In the genomic region with DNA sequence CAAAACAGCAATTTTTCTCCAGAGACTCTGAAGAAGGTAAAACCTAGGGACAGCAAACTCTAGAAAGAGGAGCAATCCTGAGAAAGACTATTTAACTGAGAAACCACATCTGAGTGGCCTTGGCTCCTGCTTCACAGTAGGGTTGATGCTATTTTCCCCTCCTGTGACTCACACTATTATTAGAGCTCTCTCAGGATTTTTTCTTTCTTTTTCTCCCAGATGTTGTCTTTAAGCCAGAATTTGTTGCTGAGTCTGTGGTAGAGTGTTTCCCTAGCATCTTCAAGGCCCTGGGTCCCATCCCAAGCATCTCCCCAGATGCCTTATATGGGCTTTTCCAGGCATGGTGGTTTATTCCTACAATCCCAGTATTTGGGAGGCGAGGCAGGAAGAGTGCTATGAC, we compare ENCODE assay signal across 26 mouse cellular contexts. TPM values are rescaled to one million over a fixed set of nuclear protein-coding genes. Genes with fewer than 3 reads are reported as not detected.
DNase-seq lines count a peak whose midpoint lies in the region; ATAC-seq and TF ChIP-seq lines count a peak whose summit lies in the region.
"Had no signal": no experiment of that assay in that cellular context is flagged by ENCODE, and none has a peak within 500 bp of the region (broad histone marks: within the 10 kb centered on the region; RNA-seq: fewer than 3 reads in every experiment).

No protein-coding gene starts in this region.

- H3K27me3 ChIP-seq in heart, embryonic 15.5 days: no peaks in the 10 kb centered on the region
- no peaks in the 10 kb centered on the region for H3K27me3 ChIP-seq in heart, embryonic 12.5 days (replicated peaks)
- H3K27me3 ChIP-seq in liver, embryonic 14.5 days (ENCODE audit: control insufficient read depth, insufficient read depth, low read length): no peaks in the 10 kb centered on the region
- no peaks in the 10 kb centered on the region for H3K27me3 ChIP-seq in liver, embryonic 11.5 days (replicated peaks; ENCODE audit: control insufficient read depth, insufficient read depth, low read length)
- no peaks in the 10 kb centered on the region for H3K27me3 ChIP-seq in midbrain, embryonic 15.5 days (replicated peaks)
- H3K27me3 ChIP-seq: forebrain, embryonic 15.5 days; hindbrain, embryonic 15.5 days; kidney, embryonic 15.5 days; limb, embryonic 13.5 days; neural tube, embryonic 12.5 days had no signal

- no peak overlapping the region for H3K9ac ChIP-seq in heart, embryonic 15.5 days
- H3K9ac ChIP-seq in heart, embryonic 12.5 days: no peak overlapping the region
- H3K9ac ChIP-seq in liver, embryonic 14.5 days (replicated peaks): peak overlapping the region; percentile 23
- H3K9ac ChIP-seq in liver, embryonic 11.5 days (ENCODE audit: low read depth, low read length): no peak overlapping the region
- no peak overlapping the region for H3K9ac ChIP-seq in midbrain, embryonic 15.5 days
- H3K9ac ChIP-seq: forebrain, embryonic 15.5 days; hindbrain, embryonic 15.5 days; kidney, embryonic 15.5 days; limb, embryonic 13.5 days; neural tube, embryonic 12.5 days had no signal

- TF ChIP-seq CTCF in liver, embryonic 14.5 days (IDR thresholded peaks at IDR 0.05; ENCODE audit: low read depth): no peak

- H3K4me2 ChIP-seq in heart, embryonic 15.5 days: no peak overlapping the region
- H3K4me2 ChIP-seq in heart, embryonic 12.5 days: no peak overlapping the region
- peak overlapping the region; percentile 54; the same call in 1 of the 2 replicates for H3K4me2 ChIP-seq in liver, embryonic 14.5 days (ENCODE audit: low read depth)
- H3K4me2 ChIP-seq in liver, embryonic 11.5 days: no peak overlapping the region
- no peak overlapping the region for H3K4me2 ChIP-seq in midbrain, embryonic 15.5 days
- H3K4me2 ChIP-seq: forebrain, embryonic 15.5 days; hindbrain, embryonic 15.5 days; kidney, embryonic 15.5 days; limb, embryonic 13.5 days; neural tube, embryonic 12.5 days had no signal

- 83% methylated on average over 1 of the region's 1 CpGs for WGBS in heart, embryonic 15.5 days
- 66% methylated on average over 1 of the region's 1 CpGs for WGBS in heart, embryonic 12.5 days
- 78% methylated on average over 1 of the region's 1 CpGs for WGBS in liver, embryonic 14.5 days (ENCODE audit: insufficient replicate concordance)
- 72% methylated on average over 1 of the region's 1 CpGs for WGBS in liver, embryonic 11.5 days
- WGBS in midbrain, embryonic 15.5 days: 53% methylated on average over 1 of the region's 1 CpGs

- H3K9me3 ChIP-seq in heart, embryonic 15.5 days (replicated peaks): no peaks in the 10 kb centered on the region
- no peaks in the 10 kb centered on the region for H3K9me3 ChIP-seq in heart, embryonic 12.5 days (replicated peaks)
- H3K9me3 ChIP-seq in liver, embryonic 14.5 days (ENCODE audit: control insufficient read depth, low read length): no peaks in the 10 kb centered on the region
- no peaks in the 10 kb centered on the region for H3K9me3 ChIP-seq in liver, embryonic 11.5 days (ENCODE audit: control insufficient read depth, low read length)
- no peaks in the 10 kb centered on the region for H3K9me3 ChIP-seq in midbrain, embryonic 15.5 days
- H3K9me3 ChIP-seq: forebrain, embryonic 10.5 days; forebrain, embryonic 15.5 days; hindbrain, embryonic 10.5 days; hindbrain, embryonic 15.5 days; kidney, embryonic 15.5 days; limb, embryonic 13.5 days; midbrain, embryonic 10.5 days; neural tube, embryonic 12.5 days had no signal

- H3K4me3 ChIP-seq in heart, embryonic 15.5 days: no peak overlapping the region
- H3K4me3 ChIP-seq in heart, embryonic 12.5 days: no peak overlapping the region
- no peak overlapping the region for H3K4me3 ChIP-seq in liver, embryonic 14.5 days (ENCODE audit: insufficient read depth in 1 of 2, low read depth in 2 of 2, low read length in 2 of 2)
- no peak overlapping the region for H3K4me3 ChIP-seq in liver, embryonic 11.5 days (ENCODE audit: low read depth, low read length)
- H3K4me3 ChIP-seq in midbrain, embryonic 15.5 days: no peak overlapping the region
- H3K4me3 ChIP-seq: forebrain, embryonic 10.5 days; forebrain, embryonic 15.5 days; heart, adult 2 months; hindbrain, embryonic 10.5 days; hindbrain, embryonic 15.5 days; kidney, embryonic 15.5 days; limb, embryonic 13.5 days; midbrain, embryonic 10.5 days; neural tube, embryonic 12.5 days had no signal

- peaks cover 8% of the 10 kb centered on the region for H3K4me1 ChIP-seq in heart, embryonic 15.5 days (replicated peaks)
- peaks cover 9% of the 10 kb centered on the region for H3K4me1 ChIP-seq in heart, embryonic 12.5 days (replicated peaks)
- peaks cover 15 to 32% of the 10 kb centered on the region in 2 experiments for H3K4me1 ChIP-seq in liver, embryonic 14.5 days (replicated peaks; ENCODE audit: control insufficient read depth in 2 of 2, insufficient read depth in 2 of 2, low read length in 1 of 2)
- 0 out of 2 replicates have a peak, but pooled peaks cover 2% of the 10 kb centered on the region for H3K4me1 ChIP-seq in liver, embryonic 11.5 days (replicated peaks; ENCODE audit: control insufficient read depth, insufficient read depth, low read length)
- H3K4me1 ChIP-seq in midbrain, embryonic 15.5 days: no peaks in the 10 kb centered on the region
- H3K4me1 ChIP-seq: forebrain, embryonic 10.5 days; forebrain, embryonic 15.5 days; hindbrain, embryonic 10.5 days; hindbrain, embryonic 15.5 days; kidney, embryonic 15.5 days; limb, embryonic 13.5 days; midbrain, embryonic 10.5 days; neural tube, embryonic 12.5 days had no signal

- no peaks in the 10 kb centered on the region for H3K36me3 ChIP-seq in heart, embryonic 15.5 days
- H3K36me3 ChIP-seq in heart, embryonic 12.5 days: no peaks in the 10 kb centered on the region
- no peaks in the 10 kb centered on the region for H3K36me3 ChIP-seq in liver, embryonic 14.5 days (replicated peaks; ENCODE audit: control insufficient read depth, insufficient read depth, low read depth)
- H3K36me3 ChIP-seq in liver, embryonic 11.5 days (ENCODE audit: control insufficient read depth, insufficient read depth, low read length): no peaks in the 10 kb centered on the region
- H3K36me3 ChIP-seq in midbrain, embryonic 15.5 days (replicated peaks): no peaks in the 10 kb centered on the region
- H3K36me3 ChIP-seq: forebrain, embryonic 10.5 days; forebrain, embryonic 15.5 days; hindbrain, embryonic 10.5 days; hindbrain, embryonic 15.5 days; kidney, embryonic 15.5 days; limb, embryonic 13.5 days; midbrain, embryonic 10.5 days; neural tube, embryonic 12.5 days had no signal

- no peak for DNase-seq in liver, embryonic 14.5 days (ENCODE audit: low read depth in 3 of 3, low spot score in 3 of 3)
- DNase-seq in liver, embryonic 11.5 days (ENCODE audit: low spot score): no peak
- peak; percentile 19 for DNase-seq in fibroblast of lung, adult 2 months (ENCODE audit: low read depth)
- no peak for DNase-seq in adipocyte (ENCODE audit: low spot score)
- DNase-seq: adrenal gland, adult 8-10 months; cerebellum, adult 9-10 months; cerebellum, postnatal 36 days; gastrocnemius, postnatal 36 days; kidney, adult 18-20 months; thymus, adult 2 months; thymus, postnatal 36 days had no signal

- H3K27ac ChIP-seq in heart, embryonic 15.5 days: peak overlapping the region; percentile 78
- no peak overlapping the region for H3K27ac ChIP-seq in heart, embryonic 12.5 days (ENCODE audit: poor library complexity, severe bottlenecking)
- H3K27ac ChIP-seq in liver, embryonic 14.5 days: peak overlapping the region; percentile 93
- H3K27ac ChIP-seq in liver, embryonic 11.5 days (ENCODE audit: low read depth, low read length): no peak overlapping the region
- no peak overlapping the region for H3K27ac ChIP-seq in midbrain, embryonic 15.5 days
- H3K27ac ChIP-seq: forebrain, embryonic 10.5 days; forebrain, embryonic 15.5 days; hindbrain, embryonic 10.5 days; hindbrain, embryonic 15.5 days; kidney, embryonic 15.5 days; limb, embryonic 13.5 days; midbrain, embryonic 10.5 days; neural tube, embryonic 12.5 days had no signal

- ATAC-seq in heart, embryonic 15.5 days (replicated peaks; ENCODE audit: insufficient number of reproducible peaks, insufficient read depth, low FRiP score, low read depth): no peak
- ATAC-seq in heart, embryonic 12.5 days (ENCODE audit: insufficient number of reproducible peaks, low FRiP score): no peak
- ATAC-seq in liver, embryonic 14.5 days (ENCODE audit: insufficient read depth): no peak
- ATAC-seq in liver, embryonic 11.5 days (replicated peaks; ENCODE audit: low FRiP score): no peak
- no peak for ATAC-seq in midbrain, embryonic 15.5 days (replicated peaks)
- ATAC-seq: activated CD4-positive, CD25-positive, alpha-beta regulatory T cell, adult 4 months; forebrain, embryonic 15.5 days; inflammation-experienced regulatory T-cells, adult 6 months; midbrain, embryonic 16.5 days had no signal

- no peak for TF ChIP-seq EP300 in liver, embryonic 14.5 days (IDR thresholded peaks at IDR 0.05; ENCODE audit: low read depth)

RNA-seq across cellular contexts. Expression of a gene that starts 15.8 kb away (rescaled TPM):
- polyA plus RNA-seq in heart, embryonic 15.5 days (2015; fragmentation: Nextera tagmentation; extraction: Ambion mirVana): 191 and 238 TPM in 2 replicates
- polyA plus RNA-seq in heart, embryonic 12.5 days (2016; fragmentation: Nextera tagmentation; extraction: Ambion mirVana): 179 and 190 TPM in 2 replicates
- 38.7 and 68.1 TPM in 2 replicates for polyA plus RNA-seq in liver, embryonic 14.5 days (2012; rRNA removed)
- polyA plus RNA-seq in liver, embryonic 14.5 days (2014; fragmentation: Nextera tagmentation; extraction: Ambion mirVana): 220 and 227 TPM in 2 replicates
- 300 and 324 TPM in 2 replicates for polyA plus RNA-seq in liver, embryonic 11.5 days (2014; fragmentation: Nextera tagmentation; extraction: Ambion mirVana)
- polyA plus RNA-seq in midbrain, embryonic 15.5 days (2015; fragmentation: Nextera tagmentation; extraction: Ambion mirVana): 80.2 and 83.4 TPM in 2 replicates

Comparison
In these comparisons a context has a peak if more than half of its experiments do, and no peak if none do; other contexts are left out.
1. H3K27ac ChIP-seq: peak in heart, embryonic 15.5 days (single experiment) and liver, embryonic 14.5 days (single experiment); none in heart, embryonic 12.5 days (single experiment), liver, embryonic 11.5 days (single experiment) and midbrain, embryonic 15.5 days (single experiment).